Mouse (Mus musculus) embryo, embryonic 9.5 days (tissue): Measurements from ENCODE around the gene Sp140.
"Not testable (repeated sequence)": the region's sequence is repeated elsewhere in the genome, so short reads cannot be mapped to it uniquely, and the experiment has no call there.

Experiments
- DNase-seq: peaks from one replicate; pipeline ENCODE4 v3.0.0-alpha.2; 2017; ENCODE audit errors: extremely low spot score

Gene Sp140

DNA sequence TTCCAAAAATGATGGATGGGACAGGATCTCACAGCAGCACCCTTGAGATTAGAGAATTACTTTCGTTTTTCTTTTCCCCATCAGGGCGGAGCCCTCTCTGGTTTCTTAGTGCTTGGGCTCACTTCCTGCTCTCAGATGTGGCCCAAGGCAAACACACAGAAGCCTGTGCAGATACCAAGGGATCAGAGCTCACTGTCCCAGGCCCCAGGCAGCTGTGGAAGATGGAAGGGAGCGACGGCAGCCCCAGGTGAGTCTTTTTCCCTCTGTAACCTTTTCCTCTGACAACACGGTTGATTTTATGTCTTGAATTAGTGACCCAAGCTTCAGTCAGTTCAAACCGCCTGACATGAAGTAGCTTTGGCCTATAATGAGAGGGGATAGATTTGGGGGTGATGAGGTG lies 49.7 kb downstream of the Sp140 start, which contains the start of gene Sp100:
Sp100 (plus strand) TSS at position 108 of the 400 bp plus-strand sequence.
- DNase-seq = not testable (repeated sequence)

DNA sequence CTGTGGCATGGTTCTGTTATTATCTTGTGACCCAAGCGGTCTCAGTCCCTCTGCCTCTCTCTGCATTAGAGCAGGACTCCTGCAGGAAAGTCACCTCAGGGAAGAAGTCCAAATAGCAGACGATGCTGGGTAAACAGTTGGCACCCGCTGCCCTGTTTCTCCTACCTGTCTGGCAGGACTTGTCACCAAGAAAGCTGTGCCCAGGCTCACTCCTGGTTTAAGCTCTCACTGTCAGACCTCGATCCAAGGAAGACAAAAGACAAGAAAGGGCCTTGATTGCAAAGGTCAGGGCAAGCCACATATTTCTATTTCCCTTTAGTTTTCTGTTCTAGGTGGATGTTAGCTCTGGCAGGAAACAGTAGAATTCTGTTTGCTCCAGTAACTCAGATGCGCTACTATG lies 50.3 kb downstream of the Sp140 start:
- not testable (repeated sequence) for DNase-seq

DNA sequence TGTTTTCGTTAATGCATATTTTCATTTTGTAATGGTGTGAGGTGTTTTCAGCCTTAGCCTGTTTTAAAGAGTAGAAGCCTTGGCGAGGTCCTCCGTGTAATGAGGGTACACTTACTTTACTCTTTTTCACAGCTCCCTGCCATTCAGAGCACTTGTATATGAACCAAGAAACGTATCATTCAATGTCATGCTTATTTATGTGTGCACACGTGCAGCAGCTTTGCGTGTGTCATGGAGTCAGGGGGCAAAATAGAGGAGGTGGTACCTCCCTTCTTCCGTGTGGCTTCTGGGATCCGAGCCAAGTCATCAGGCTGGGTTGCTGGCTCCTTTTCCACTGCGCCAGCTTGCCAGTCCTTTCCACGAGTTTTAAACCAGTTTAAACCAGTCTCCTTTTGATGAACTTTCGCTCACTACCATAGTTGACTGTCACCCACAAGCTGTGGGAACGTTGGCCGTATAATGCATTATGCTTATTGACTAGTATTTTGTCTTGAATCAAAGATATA lies 51.6 kb downstream of the Sp140 start:
- DNase-seq = not testable (repeated sequence)

- not testable (repeated sequence) for DNase-seq
These were observed 57.0 kb downstream of the Sp140 start for GRCm38 (mm10) chr1:85657211-85657610.

- no peak for DNase-seq
These were observed 64.1 kb downstream of the Sp140 start for GRCm38 (mm10) chr1:85664266-85664665.

GRCm38 (mm10) chr1:85680226-85680625 lies 80.0 kb downstream of the Sp140 start:
- peak; percentile 17 for DNase-seq

GRCm38 (mm10) chr1:85686666-85687065 lies 86.5 kb downstream of the Sp140 start:
- no peak for DNase-seq

- DNase-seq = no peak
These were observed 87.2 kb downstream of the Sp140 start for GRCm38 (mm10) chr1:85687346-85687745.

- DNase-seq = no peak
These were observed 90.4 kb downstream of the Sp140 start for GRCm38 (mm10) chr1:85690544-85690943.

- DNase-seq = no peak
These were observed 92.1 kb downstream of the Sp140 start for GRCm38 (mm10) chr1:85692281-85692680.

DNA sequence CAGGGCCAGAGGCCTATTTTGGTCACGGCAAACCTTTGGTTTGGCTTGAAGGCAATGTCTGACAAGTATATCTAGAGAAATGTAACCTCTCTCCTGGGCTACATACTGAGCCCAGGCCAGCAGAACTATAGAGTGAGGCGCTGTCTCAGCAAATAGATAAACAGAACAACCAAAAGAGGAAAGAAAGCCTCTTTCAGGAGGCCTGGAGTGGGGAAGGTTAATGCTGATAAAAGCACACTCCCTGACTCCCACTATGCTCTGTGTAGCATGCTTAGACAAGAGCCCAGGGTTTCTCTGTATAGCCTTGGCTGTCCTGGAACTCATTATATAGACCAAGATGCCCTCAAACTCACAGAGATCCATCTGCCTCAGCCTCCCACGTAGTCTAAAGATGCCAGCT lies 93.1 kb downstream of the Sp140 start:
- DNase-seq = no peak
